In the genomic region with DNA sequence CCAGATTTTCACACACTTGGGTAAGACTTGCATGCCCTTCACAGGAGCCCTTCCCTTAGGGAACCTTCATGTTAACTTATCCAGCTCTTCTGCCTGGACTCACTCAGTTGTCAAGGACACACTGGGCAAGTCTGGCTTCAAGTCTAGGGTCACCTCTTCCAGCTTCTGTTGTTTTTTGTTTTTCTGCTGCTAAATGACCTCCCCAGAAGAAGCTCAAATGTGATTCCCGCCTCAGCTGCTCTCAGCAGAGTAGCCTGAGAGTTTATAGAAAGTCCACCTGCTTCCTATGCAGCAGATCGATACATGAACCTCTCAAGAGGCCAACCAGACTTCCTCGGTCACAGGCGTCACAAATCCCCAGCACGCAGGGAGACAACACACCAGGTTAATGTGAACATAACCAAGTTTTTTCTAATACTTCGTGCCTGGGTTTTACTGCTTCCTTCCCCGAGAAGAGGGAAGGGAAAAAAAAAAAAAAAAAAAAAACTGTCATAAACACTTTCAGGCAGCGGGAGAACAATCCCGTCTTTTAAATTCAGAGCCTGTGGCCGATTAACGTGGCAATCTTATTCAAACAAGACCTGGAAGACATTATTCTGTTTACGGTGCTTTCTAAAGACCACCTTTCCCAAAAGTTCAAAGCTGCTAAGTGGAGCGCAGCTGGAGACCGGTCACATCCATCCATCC, we compare ENCODE assay signal across 8 mouse cellular contexts. TPM values are rescaled to one million over a fixed set of nuclear protein-coding genes. Genes with fewer than 3 reads are reported as not detected.
A peak's percentile ranks its signal among the peaks of the same experiment; 100 is the strongest.
DNase-seq lines count a peak whose midpoint lies in the region; ATAC-seq and TF ChIP-seq lines count a peak whose summit lies in the region.

No protein-coding gene starts in this region.

- H3K4me3 ChIP-seq in heart, adult 2 months = peak overlapping the region; percentile 93
- peak overlapping the region; percentile 80 for H3K4me3 ChIP-seq in G1E (ENCODE audit: low read depth, low read length)
- H3K4me3 ChIP-seq in limb, embryonic 12.5 days (replicated peaks) = peak overlapping the region; percentile 54
- peak overlapping the region; percentile 56 for H3K4me3 ChIP-seq in neural tube, embryonic 14.5 days (ENCODE audit: low read depth, low read length)

- H3K4me1 ChIP-seq in heart, adult 2 months (ENCODE audit: control insufficient read depth, insufficient read depth, low read length) = 0 out of 2 replicates have a peak, but pooled peaks cover 1% of the 10 kb centered on the region
- H3K4me1 ChIP-seq in G1E (ENCODE audit: insufficient read depth, low read depth, low read length) = peaks cover 35% of the 10 kb centered on the region
- peaks cover 11% of the 10 kb centered on the region for H3K4me1 ChIP-seq in limb, embryonic 12.5 days (replicated peaks)
- H3K4me1 ChIP-seq in neural tube, embryonic 14.5 days (ENCODE audit: control insufficient read depth, insufficient read depth, low read length) = peaks cover 12% of the 10 kb centered on the region

- H3K79me2 ChIP-seq in heart, adult 2 months (replicated peaks; ENCODE audit: control insufficient read depth, insufficient read depth, low read length) = no peaks in the 10 kb centered on the region

- peak overlapping the region; percentile 60 for H3K4me2 ChIP-seq in limb, embryonic 12.5 days
- peak overlapping the region; percentile 47 for H3K4me2 ChIP-seq in neural tube, embryonic 14.5 days (ENCODE audit: low read depth, low read length)

- 1% methylated on average over 14 of the region's 14 CpGs for WGBS in heart, adult 2 months
- 3% methylated on average over 14 of the region's 14 CpGs for WGBS in limb, embryonic 12.5 days
- 2% methylated on average over 14 of the region's 14 CpGs for WGBS in neural tube, embryonic 14.5 days

- TF ChIP-seq EP300 in heart, adult 2 months (IDR thresholded peaks at IDR 0.05; ENCODE audit: insufficient read depth, low read depth, low read length) = no peak

- peak; percentile 3; the same call in 1 of the 2 replicates for ATAC-seq in G1E (ENCODE audit: extremely low read depth, insufficient number of reproducible peaks, low FRiP score, poor library complexity, severe bottlenecking)
- ATAC-seq in erythroid progenitor cell, adult 5-6 weeks (replicated peaks; ENCODE audit: low FRiP score, poor library complexity, severe bottlenecking) = 0 out of 2 replicates have a peak, but pooled peaks have one; percentile 8
- 0 out of 2 replicates have a peak, but pooled peaks have one; percentile 2 for ATAC-seq in limb, embryonic 12.5 days (ENCODE audit: insufficient number of reproducible peaks, insufficient read depth, low FRiP score, low TSS enrichment, low read depth)
- 0 out of 2 replicates have a peak, but pooled peaks have one; percentile 4 for ATAC-seq in neural tube, embryonic 14.5 days (ENCODE audit: low read depth)

- no peaks in the 10 kb centered on the region for H3K36me3 ChIP-seq in heart, adult 2 months (ENCODE audit: control insufficient read depth, insufficient read depth, low read length)
- peaks cover 13% of the 10 kb centered on the region for H3K36me3 ChIP-seq in G1E (replicated peaks)
- H3K36me3 ChIP-seq in limb, embryonic 12.5 days = peaks cover 14% of the 10 kb centered on the region; the same call in 1 of the 2 replicates
- no peaks in the 10 kb centered on the region for H3K36me3 ChIP-seq in neural tube, embryonic 14.5 days (ENCODE audit: control insufficient read depth, insufficient read depth, low read length)

- H3K9me3 ChIP-seq in G1E (replicated peaks) = no peaks in the 10 kb centered on the region
- H3K9me3 ChIP-seq in limb, embryonic 12.5 days = no peaks in the 10 kb centered on the region
- H3K9me3 ChIP-seq in neural tube, embryonic 14.5 days (ENCODE audit: control insufficient read depth, low read length) = no peaks in the 10 kb centered on the region

- intact Hi-C loops in heart, adult 2 months (cut with DNase I) = loop anchor here (1.0 kb wide), 1 partner anchor 39 kb away; no protein-coding TSS in a partner anchor

- no peak for DNase-seq in heart, adult 2 months
- no peak for DNase-seq in heart, adult 9 months (ENCODE audit: low spot score in 2 of 2)
- DNase-seq in G1E (ENCODE audit: low spot score) = peak; percentile 12
- DNase-seq in frontal cortex, postnatal 14 days (ENCODE audit: low spot score in 2 of 2) = no peak
- no peak for DNase-seq in right cerebral cortex, postnatal 14 days

- TF ChIP-seq CTCF in heart, adult 2 months (IDR thresholded peaks at IDR 0.05) = no peak
- no peak for TF ChIP-seq CTCF in G1E (IDR thresholded peaks at IDR 0.05; ENCODE audit: low read depth, low read length)

- peak overlapping the region; percentile 68 for H3K9ac ChIP-seq in heart, adult 2 months (ENCODE audit: low read depth, low read length)
- peak overlapping the region; percentile 53 for H3K9ac ChIP-seq in limb, embryonic 12.5 days (replicated peaks)
- H3K9ac ChIP-seq in neural tube, embryonic 14.5 days (replicated peaks; ENCODE audit: low read depth, low read length) = peak overlapping the region; percentile 80

- peak overlapping the region; percentile 100 for H3K27ac ChIP-seq in heart, adult 2 months
- peak overlapping the region; percentile 98 for H3K27ac ChIP-seq in limb, embryonic 12.5 days
- H3K27ac ChIP-seq in neural tube, embryonic 14.5 days (ENCODE audit: low read depth, low read length) = peak overlapping the region; percentile 99

- H3K27me3 ChIP-seq in heart, adult 2 months (ENCODE audit: control insufficient read depth, insufficient read depth, low read length) = no peaks in the 10 kb centered on the region
- no peaks in the 10 kb centered on the region for H3K27me3 ChIP-seq in G1E (ENCODE audit: insufficient read depth, low read length)
- no peaks in the 10 kb centered on the region for H3K27me3 ChIP-seq in limb, embryonic 12.5 days
- H3K27me3 ChIP-seq in neural tube, embryonic 14.5 days (ENCODE audit: control insufficient read depth, insufficient read depth, low read length) = no peaks in the 10 kb centered on the region

- no peak for TF ChIP-seq POLR2A in heart, adult 2 months (IDR thresholded peaks at IDR 0.05; ENCODE audit: insufficient read depth, low read depth, low read length)

RNA-seq across cellular contexts. Expression of a gene that starts 0.8 kb away (rescaled TPM):
- 100 to 1,000 TPM in 1 of 2 experiments, 10 to 100 TPM in 1; 87.3 to 109 TPM for total RNA-seq in heart, adult 2 months (2021)
- polyA plus RNA-seq in heart, adult 2 months (2012; rRNA removed) = 117 and 163 TPM in 2 replicates
- total RNA-seq in G1E (2014; fragmentation: Nextera tagmentation) = 11.2 and 15.5 TPM in 2 replicates
- 14.0 and 15.2 TPM in 2 replicates for total RNA-seq in G1E (2017)
- 51.1 and 55.5 TPM in 2 replicates for polyA plus RNA-seq in G1E (2012)
- 5.9 and 10.8 TPM in 2 replicates for total RNA-seq in erythroid progenitor cell, adult 5-6 weeks (2015; ENCODE audit: low replicate concordance)
- 7.8 and 8.2 TPM in 2 replicates for total RNA-seq in erythroid progenitor cell, adult 5-6 weeks (2017; ENCODE audit: low replicate concordance)
- polyA plus RNA-seq in limb, embryonic 12.5 days (2016; fragmentation: Nextera tagmentation; extraction: Ambion mirVana) = 21.4 and 21.9 TPM in 2 replicates
- polyA plus RNA-seq in neural tube, embryonic 14.5 days (2014; fragmentation: Nextera tagmentation; extraction: Ambion mirVana) = 25.4 and 26.4 TPM in 2 replicates

RNA-seq across cellular contexts. Expression of a gene that starts 40.0 kb away (rescaled TPM):
- 10 to 100 TPM; 33.5 to 35.9 TPM for total RNA-seq in heart, adult 2 months (2021)
- 10.8 and 16.4 TPM in 2 replicates for polyA plus RNA-seq in heart, adult 2 months (2012; rRNA removed)
- total RNA-seq in G1E (2014; fragmentation: Nextera tagmentation) = 111 and 126 TPM in 2 replicates
- 29.1 and 29.6 TPM in 2 replicates for total RNA-seq in G1E (2017)
- 21.7 and 24.9 TPM in 2 replicates for polyA plus RNA-seq in G1E (2012)
- total RNA-seq in erythroid progenitor cell, adult 5-6 weeks (2015; ENCODE audit: low replicate concordance) = 59.1 and 74.6 TPM in 2 replicates
- total RNA-seq in erythroid progenitor cell, adult 5-6 weeks (2017; ENCODE audit: low replicate concordance) = 51.0 and 59.3 TPM in 2 replicates
- 8.9 and 10.6 TPM in 2 replicates for polyA plus RNA-seq in limb, embryonic 12.5 days (2016; fragmentation: Nextera tagmentation; extraction: Ambion mirVana)
- polyA plus RNA-seq in neural tube, embryonic 14.5 days (2014; fragmentation: Nextera tagmentation; extraction: Ambion mirVana) = 7.4 and 7.8 TPM in 2 replicates
